Mouse (Mus musculus): ENCODE data around the gene Ces4a.

GRCm38 (mm10) chr8:105158084-105158483 is 26.5 kb downstream of the Ces4a start:
- TF ChIP-seq CTCF (IDR thresholded peaks at IDR 0.05; ENCODE audit: low read depth) (peak; percentile 32), EP300 (optimal IDR thresholded peaks at IDR 0.05) (no peak)
